Mouse (Mus musculus) cerebellum, adult 2 months (tissue): ENCODE results near the gene Capn8. TPM values are rescaled to one million over a fixed set of nuclear protein-coding genes. Genes with fewer than 3 reads are reported as not detected.
"Not testable (repeated sequence)": the region's sequence is repeated elsewhere in the genome, so short reads cannot be mapped to it uniquely, and the experiment has no call there.

Experiments used
- DNase-seq, 2 experiments: peaks; one replicate each; pipeline ENCODE4 v3.0.0; 2021
- H3K27ac ChIP-seq: fragments of 200-500 bp; 2 replicates; pipeline ENCODE4 v1.5.1; 2012; ENCODE audit warnings: low read length, control low read depth, inconsistent platforms; ENCODE audit not compliant: insufficient read depth
- H3K27me3 ChIP-seq: fragments of 200-500 bp; 2 replicates; pipeline ENCODE4 v1.6.1; 2012; ENCODE audit warnings: inconsistent platforms, mild to moderate bottlenecking, low read length, moderate library complexity; ENCODE audit not compliant: control insufficient read depth, insufficient read depth
- H3K4me1 ChIP-seq: fragments of 200-500 bp; 2 replicates; pipeline ENCODE4 v1.6.1; 2011; ENCODE audit warnings: low read length; ENCODE audit not compliant: control insufficient read depth, insufficient read depth
- H3K4me3 ChIP-seq: fragments of 200-500 bp; replicated peaks from 2 replicates; pipeline ENCODE3; 2011; ENCODE audit warnings: mild to moderate bottlenecking, low read depth, low read length, control low read depth; ENCODE audit not compliant: insufficient read depth
- CTCF ChIP-seq: fragments of 200-500 bp; IDR thresholded peaks from 2 replicates; pipeline ENCODE4 v1.5.1; 2011; ENCODE audit warnings: low read depth, mild to moderate bottlenecking, control low read depth, low read length, moderate library complexity, borderline replicate concordance; ENCODE audit not compliant: insufficient read depth
- POLR2A ChIP-seq: fragments of 200-500 bp; IDR thresholded peaks from 2 replicates; pipeline ENCODE4 v1.6.1; 2011; ENCODE audit warnings: low read length, control low read depth, borderline replicate concordance; ENCODE audit not compliant: insufficient read depth
- WGBS: fragments of 180-500 bp; shearing (Covaris S2); methylation state at CpG from one replicate; pipeline ENCODE4 v1.1.7; 2018; 5-methylcytosine and 5-hydroxymethylcytosine counted together
- polyA plus RNA-seq: library from polyadenylated mRNA; depleted of rRNA; stranded (reverse); fragments of >200 nt; gene quantifications from 2 replicates; pipeline ENCODE4 v1.2.3, GENCODE M21; 2012

Capn8 gene
- polyA plus RNA-seq, 1 experiment, result 0.03 TPM

DNA sequence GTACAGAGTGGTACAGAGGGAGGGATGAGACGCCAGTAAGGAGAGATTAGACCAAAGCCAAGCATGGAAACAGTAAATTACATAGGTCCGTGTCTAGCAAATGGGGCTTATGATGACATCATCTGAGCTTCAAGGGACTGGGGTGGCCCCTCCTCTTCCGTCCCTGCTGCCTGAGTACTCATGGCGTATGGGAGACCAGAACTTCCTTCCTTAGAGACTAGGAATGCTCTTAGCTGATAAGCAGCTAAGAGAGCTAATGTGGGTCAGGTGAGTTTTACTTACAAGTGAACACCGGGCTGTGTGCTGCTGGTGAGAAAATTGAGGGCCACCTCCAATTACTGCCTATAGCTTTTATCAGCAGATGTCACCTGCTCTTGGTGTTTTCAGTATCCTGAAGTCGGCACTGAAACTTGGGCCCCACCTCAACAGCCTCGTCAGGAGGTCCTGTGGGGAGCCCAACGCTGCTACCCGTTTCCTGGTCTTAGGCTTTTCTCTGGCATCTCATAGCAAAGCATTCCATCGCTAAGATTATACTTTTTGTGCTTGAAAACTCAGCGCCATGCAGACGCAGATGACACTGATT, 69.0 kb downstream of the Capn8 start:
- no peaks in the 10 kb centered on the region for H3K4me1 ChIP-seq
- 87% methylated on average over 12 of the region's 12 CpGs for WGBS
- no peak overlapping the region for H3K27ac ChIP-seq
- no peak overlapping the region for H3K4me3 ChIP-seq
- DNase-seq, result no peak
- no peaks in the 10 kb centered on the region for H3K27me3 ChIP-seq
- TF ChIP-seq POLR2A (no peak), CTCF (no peak)

GRCm38 (mm10) chr1:182639016-182639415, 74.2 kb downstream of the Capn8 start:
- TF ChIP-seq POLR2A (no peak), CTCF (no peak)
- DNase-seq, result no peak
- WGBS, result 44% methylated on average over 7 of the region's 7 CpGs
- Histone ChIP-seq H3K27ac (no peak overlapping the region), H3K27me3 (no peaks in the 10 kb centered on the region; the same call in 1 of the 2 replicates), H3K4me3 (no peak overlapping the region), H3K4me1 (no peaks in the 10 kb centered on the region)

DNA sequence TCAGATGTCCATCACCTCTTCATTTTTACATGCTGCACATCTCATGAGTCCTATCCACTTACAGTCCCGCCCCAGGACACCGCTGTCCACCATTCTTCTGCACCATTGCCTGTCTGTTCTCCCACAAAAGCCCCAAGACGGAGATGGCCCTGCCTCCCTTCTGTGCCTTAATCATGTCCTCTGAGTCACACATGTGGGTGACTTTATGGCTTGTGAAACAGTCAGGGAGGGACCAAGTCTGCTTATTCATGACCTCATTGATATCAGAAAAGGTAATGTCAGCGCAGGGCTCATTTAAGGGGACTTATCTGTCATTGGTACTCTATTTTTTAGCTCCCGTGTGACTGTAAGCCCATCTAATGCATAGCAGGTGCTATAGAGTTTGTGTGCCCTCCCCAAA, 74.6 kb downstream of the Capn8 start:
- Histone ChIP-seq H3K27me3 (no peaks in the 10 kb centered on the region; the same call in 1 of the 2 replicates), H3K4me1 (no peaks in the 10 kb centered on the region), H3K4me3 (no peak overlapping the region), H3K27ac (no peak overlapping the region)
- WGBS, result 84% methylated on average over 5 of the region's 5 CpGs
- no peak for TF ChIP-seq POLR2A
- DNase-seq, result no peak

DNA sequence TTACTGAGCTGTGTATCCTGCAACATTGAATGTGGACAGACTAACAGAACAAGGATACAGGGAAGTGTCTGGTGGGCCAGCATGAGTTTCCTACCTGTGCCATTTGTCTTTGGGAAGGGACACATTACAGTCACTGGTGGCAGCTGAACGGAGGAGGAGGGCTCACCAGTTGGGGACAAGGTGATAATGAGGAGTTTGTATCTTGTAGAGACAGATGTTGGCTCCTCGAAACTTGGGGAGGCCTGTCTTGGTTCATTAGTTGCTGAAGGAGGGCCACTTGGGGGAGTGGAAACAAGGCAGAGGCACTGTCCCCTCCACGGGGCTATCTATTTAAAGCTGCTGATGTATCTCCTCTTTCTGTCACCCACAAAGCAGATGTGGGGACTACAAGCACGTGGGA, 75.3 kb downstream of the Capn8 start:
- no peak overlapping the region for H3K27ac ChIP-seq
- DNase-seq, result no peak
- H3K4me3 ChIP-seq, result no peak overlapping the region
- 71% methylated on average over 4 of the region's 4 CpGs for WGBS
- no peaks in the 10 kb centered on the region; the same call in 1 of the 2 replicates for H3K27me3 ChIP-seq
- H3K4me1 ChIP-seq, result no peaks in the 10 kb centered on the region
- TF ChIP-seq POLR2A (no peak), CTCF (no peak)

GRCm38 (mm10) chr1:182642779-182643178, 78.0 kb downstream of the Capn8 start:
- Histone ChIP-seq H3K27me3 (no peaks in the 10 kb centered on the region; the same call in 1 of the 2 replicates), H3K27ac (no peak overlapping the region), H3K4me3 (no peak overlapping the region), H3K4me1 (no peaks in the 10 kb centered on the region)
- 45% methylated on average over 2 of the region's 2 CpGs for WGBS
- TF ChIP-seq POLR2A, result no peak
- DNase-seq, result no peak

DNA sequence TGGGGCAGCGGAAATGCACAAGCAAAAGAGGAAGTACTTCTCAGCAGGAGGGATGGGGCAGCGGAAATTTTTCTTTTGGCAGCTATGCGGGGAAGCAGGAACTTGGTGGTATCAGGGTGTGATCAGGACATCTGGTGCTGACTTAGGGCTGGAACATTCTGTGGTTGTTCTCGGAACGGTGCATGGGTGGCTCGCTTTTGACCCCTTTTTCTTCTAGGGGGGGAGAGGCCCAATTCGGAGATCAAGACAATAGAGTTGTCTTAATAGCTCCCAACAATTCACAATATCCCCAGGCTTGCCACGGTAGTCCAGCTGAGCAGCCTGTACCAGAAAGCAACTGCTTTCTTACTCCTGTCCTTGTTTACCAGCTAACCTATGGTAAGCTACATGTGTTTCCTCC, 79.6 kb downstream of the Capn8 start:
- 47% methylated on average over 8 of the region's 8 CpGs for WGBS
- H3K27ac ChIP-seq, H3K4me3 ChIP-seq, H3K4me1 ChIP-seq, DNase-seq, H3K27me3 ChIP-seq: not testable (repeated sequence)

DNA sequence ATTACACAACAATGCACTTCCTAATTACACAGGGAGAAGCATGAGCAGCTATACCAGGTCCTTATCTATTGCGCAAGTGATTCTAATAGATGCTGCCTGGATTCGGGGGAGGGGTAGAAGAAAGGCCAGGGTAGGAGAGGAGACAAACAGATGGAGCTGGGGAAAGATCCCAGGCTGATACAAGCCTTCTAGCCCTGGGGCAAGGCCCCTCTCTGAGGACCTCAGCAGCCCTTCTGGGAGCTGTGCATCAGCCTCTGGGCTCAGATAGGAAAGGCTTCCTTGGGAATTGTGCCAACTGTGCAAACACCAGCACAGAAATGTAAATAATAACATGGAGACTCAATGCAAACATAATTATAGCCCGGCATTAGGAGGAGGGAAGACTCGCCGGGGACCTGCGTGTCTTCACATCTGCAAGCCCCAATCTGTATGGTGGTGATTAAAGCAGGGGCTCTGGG, 80.4 kb downstream of the Capn8 start:
- Histone ChIP-seq H3K27me3 (no peaks in the 10 kb centered on the region; the same call in 1 of the 2 replicates), H3K4me3 (no peak overlapping the region), H3K27ac (no peak overlapping the region), H3K4me1 (no peaks in the 10 kb centered on the region)
- TF ChIP-seq CTCF (no peak), POLR2A (no peak)
- DNase-seq, result no peak
- WGBS, result 79% methylated on average over 6 of the region's 6 CpGs

GRCm38 (mm10) chr1:182646796-182647195, 82.0 kb downstream of the Capn8 start:
- Histone ChIP-seq H3K4me1 (no peaks in the 10 kb centered on the region), H3K4me3 (no peak overlapping the region), H3K27ac (no peak overlapping the region), H3K27me3 (no peaks in the 10 kb centered on the region)
- 63% methylated on average over 3 of the region's 3 CpGs for WGBS
- no peak for TF ChIP-seq CTCF
- no peak for TF ChIP-seq POLR2A
- no peak for DNase-seq
